Mouse (Mus musculus) liver, adult 2 months (tissue): ENCODE data around the gene Npr3. TPM values are rescaled to one million over a fixed set of nuclear protein-coding genes. Genes with fewer than 3 reads are reported as not detected.

Experiments used
- DNase-seq: peaks from one replicate; pipeline ENCODE4 v3.0.0-alpha.2; 2011; ENCODE audit warnings: low read depth, low spot score; ENCODE audit errors: extremely low read depth
- H3K27ac ChIP-seq: fragments of 200-500 bp; replicated peaks from 2 replicates; pipeline ENCODE4 v1.5.1; 2012; ENCODE audit warnings: low read depth, mild to moderate bottlenecking, control low read depth, inconsistent platforms, low read length; ENCODE audit not compliant: insufficient read depth
- H3K27me3 ChIP-seq: fragments of 200-500 bp; 2 replicates; pipeline ENCODE4 v1.6.1; 2012; ENCODE audit warnings: mild to moderate bottlenecking, moderate library complexity, low read length, inconsistent platforms; ENCODE audit not compliant: control insufficient read depth, insufficient read depth
- H3K36me3 ChIP-seq: fragments of 200-500 bp; 2 replicates; pipeline ENCODE4 v1.6.1; 2012; ENCODE audit warnings: low read length, inconsistent platforms; ENCODE audit not compliant: control insufficient read depth, insufficient read depth
- H3K4me1 ChIP-seq: fragments of 200-500 bp; 2 replicates; pipeline ENCODE4 v1.6.1; 2011; ENCODE audit warnings: low read length; ENCODE audit not compliant: control insufficient read depth, insufficient read depth
- H3K4me3 ChIP-seq: fragments of 200-500 bp; 2 replicates; pipeline ENCODE4 v1.5.1; 2011; ENCODE audit warnings: low read depth, mild to moderate bottlenecking, control low read depth, low read length, moderate library complexity; ENCODE audit not compliant: insufficient read depth
- H3K79me2 ChIP-seq: fragments of 200-500 bp; 2 replicates; pipeline ENCODE4 v1.6.1; 2012; ENCODE audit warnings: inconsistent platforms, mild to moderate bottlenecking, low read length, moderate library complexity; ENCODE audit not compliant: control insufficient read depth, insufficient read depth
- H3K9ac ChIP-seq: fragments of 200-500 bp; 2 replicates; pipeline ENCODE4 v1.6.1; 2012; ENCODE audit warnings: low read depth, mild to moderate bottlenecking, control low read depth, inconsistent platforms, low read length
- CTCF ChIP-seq: fragments of 200-500 bp; IDR thresholded peaks from 2 replicates; pipeline ENCODE4 v1.5.1; 2011; ENCODE audit warnings: low read depth, low read length, control low read depth
- POLR2A ChIP-seq: fragments of 200-500 bp; IDR thresholded peaks from 2 replicates; pipeline ENCODE4 v1.6.1; 2011; ENCODE audit warnings: low read length, control low read depth; ENCODE audit not compliant: insufficient read depth; ENCODE audit errors: extremely low read depth
- WGBS: fragments of 180-500 bp; shearing (Covaris S2); methylation state at CpG from one replicate; pipeline ENCODE4 v1.1.7; 2018; 5-methylcytosine and 5-hydroxymethylcytosine counted together
- polyA plus RNA-seq: library from polyadenylated mRNA; depleted of rRNA; stranded (reverse); fragments of >200 nt; gene quantifications from 2 replicates; pipeline ENCODE4 v1.2.3, GENCODE M21; 2012
- total RNA-seq: library from RNA; depleted of rRNA; stranded (reverse); fragments of >200 nt; gene quantifications from 2 replicates; pipeline ENCODE4 v1.2.3, GENCODE M21; 2014

Gene Npr3
- total and polyA plus RNA-seq, 2 experiments: 0.73 to 2.3 TPM

DNA sequence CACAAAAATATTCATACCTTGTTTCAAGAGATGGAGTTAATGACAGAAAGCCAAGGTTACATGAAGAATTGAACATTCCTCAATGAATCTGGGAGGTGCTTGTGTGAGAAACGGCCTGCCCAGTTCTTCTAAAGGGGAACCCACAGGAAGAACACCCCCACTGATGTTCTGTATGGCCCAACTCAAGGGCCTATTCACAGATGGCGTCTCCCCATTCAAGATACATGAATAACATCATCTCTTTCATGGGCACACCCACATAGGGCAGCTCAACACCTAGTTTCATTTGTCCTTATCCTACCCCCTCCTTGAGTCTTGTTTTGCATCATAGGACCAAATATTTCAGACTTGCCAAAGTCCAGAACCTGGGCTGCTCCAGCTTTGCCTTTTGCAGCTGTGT, 46.8 kb downstream of the Npr3 start:
- 83% methylated on average over 2 of the region's 2 CpGs for WGBS
- no peak overlapping the region for H3K9ac ChIP-seq
- H3K36me3 ChIP-seq: no peaks in the 10 kb centered on the region
- H3K79me2 ChIP-seq: no peaks in the 10 kb centered on the region
- TF ChIP-seq POLR2A (no peak), CTCF (no peak)
- no peak for DNase-seq
- H3K27me3 ChIP-seq: no peaks in the 10 kb centered on the region
- H3K27ac ChIP-seq: no peak overlapping the region
- H3K4me3 ChIP-seq: no peak overlapping the region
- no peaks in the 10 kb centered on the region for H3K4me1 ChIP-seq

DNA sequence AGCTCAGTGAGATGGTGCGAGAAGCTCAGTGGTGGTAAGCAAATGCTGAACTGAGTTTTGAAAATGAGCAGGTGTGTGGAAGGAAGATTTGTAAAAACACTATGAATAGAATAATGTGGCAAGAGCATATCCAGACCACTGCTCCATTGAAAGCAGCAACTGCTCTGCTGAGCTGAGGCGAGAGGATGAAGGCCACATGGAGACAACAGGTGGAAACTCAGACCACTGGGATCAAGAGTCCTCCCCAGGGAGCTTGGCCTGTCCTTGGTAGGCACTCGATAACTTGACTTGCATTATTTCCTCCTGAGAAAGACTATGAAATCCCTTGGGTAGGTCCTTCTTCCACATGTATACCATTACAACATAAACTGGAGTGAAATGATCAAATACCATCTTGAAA, 47.3 kb downstream of the Npr3 start:
- TF ChIP-seq POLR2A (no peak), CTCF (no peak)
- H3K9ac ChIP-seq: no peak overlapping the region
- H3K4me3 ChIP-seq: no peak overlapping the region
- no peak for DNase-seq
- H3K4me1 ChIP-seq: no peaks in the 10 kb centered on the region
- 96% methylated on average over 3 of the region's 3 CpGs for WGBS
- H3K27ac ChIP-seq: no peak overlapping the region
- no peaks in the 10 kb centered on the region for H3K27me3 ChIP-seq
- no peaks in the 10 kb centered on the region for H3K36me3 ChIP-seq
- no peaks in the 10 kb centered on the region for H3K79me2 ChIP-seq

DNA sequence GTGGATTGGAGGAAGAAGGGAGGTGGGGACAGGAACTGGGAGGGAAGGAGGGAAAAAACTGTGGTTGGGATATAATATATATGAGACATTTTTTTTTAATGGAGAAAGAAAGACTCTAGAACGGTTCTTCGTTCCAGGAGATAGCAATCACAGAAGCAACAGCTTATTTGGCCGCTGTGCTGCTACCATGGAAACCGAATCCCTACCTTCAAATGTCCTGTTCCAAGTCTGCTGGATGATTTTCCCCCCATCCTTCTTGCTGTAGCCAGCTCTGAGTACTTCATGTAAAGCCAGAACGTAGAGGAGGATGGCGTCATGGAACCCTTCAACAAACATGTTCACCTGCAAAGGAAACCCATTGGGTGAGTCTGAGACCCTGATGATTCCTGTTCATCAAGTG, 48.7 kb downstream of the Npr3 start:
- Histone ChIP-seq H3K4me1 (no peaks in the 10 kb centered on the region), H3K4me3 (no peak overlapping the region), H3K79me2 (no peaks in the 10 kb centered on the region), H3K27ac (no peak overlapping the region), H3K9ac (no peak overlapping the region), H3K27me3 (no peaks in the 10 kb centered on the region), H3K36me3 (no peaks in the 10 kb centered on the region)
- WGBS: 92% methylated on average over 6 of the region's 6 CpGs
- TF ChIP-seq CTCF (no peak), POLR2A (no peak)
- DNase-seq: no peak

DNA sequence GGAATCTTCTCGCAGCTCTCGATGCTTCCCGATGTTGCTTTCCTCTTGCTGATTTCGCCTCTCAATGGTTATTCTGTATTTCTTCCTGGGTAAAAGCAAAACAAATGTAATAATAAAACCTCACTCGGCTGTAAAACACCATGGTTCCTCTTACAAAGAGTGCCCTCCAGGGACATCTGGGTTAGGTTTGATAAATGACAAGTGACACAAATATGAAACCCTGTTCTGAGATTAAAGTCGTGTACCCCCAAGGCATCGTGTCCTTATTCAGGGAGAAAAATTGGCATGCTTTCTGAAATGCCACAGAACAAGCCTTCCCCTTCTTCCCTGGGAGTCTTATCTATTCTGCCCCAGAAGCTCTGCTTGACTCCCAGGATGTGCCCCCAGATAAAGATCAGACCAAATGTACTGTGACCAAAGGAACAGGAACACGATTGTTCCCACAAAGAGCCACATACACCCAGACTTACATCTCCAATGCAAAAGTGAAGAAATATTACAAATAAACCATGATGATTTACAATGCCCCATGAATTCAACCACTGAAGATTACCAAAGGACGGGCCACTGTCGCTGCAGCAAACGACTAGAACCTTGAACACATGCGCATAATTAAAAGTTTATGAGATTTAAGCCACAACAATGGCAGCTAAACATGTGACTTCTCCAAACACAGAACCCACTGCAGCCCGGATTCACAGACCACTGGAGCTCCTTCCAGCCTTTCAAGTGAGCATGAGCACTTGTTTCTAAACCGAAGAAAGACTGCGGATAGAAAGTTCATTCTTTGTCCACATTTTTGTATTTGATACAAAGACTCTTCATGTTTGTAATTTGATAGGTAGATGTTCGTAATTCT, 61.7 kb downstream of the Npr3 start:
- Histone ChIP-seq H3K27ac (no peak overlapping the region), H3K27me3 (no peaks in the 10 kb centered on the region), H3K9ac (no peak overlapping the region), H3K36me3 (no peaks in the 10 kb centered on the region), H3K4me3 (no peak overlapping the region), H3K4me1 (no peaks in the 10 kb centered on the region), H3K79me2 (no peaks in the 10 kb centered on the region)
- DNase-seq: no peak
- 86% methylated on average over 16 of the region's 16 CpGs for WGBS
- TF ChIP-seq POLR2A: no peak
- TF ChIP-seq CTCF: no peak

DNA sequence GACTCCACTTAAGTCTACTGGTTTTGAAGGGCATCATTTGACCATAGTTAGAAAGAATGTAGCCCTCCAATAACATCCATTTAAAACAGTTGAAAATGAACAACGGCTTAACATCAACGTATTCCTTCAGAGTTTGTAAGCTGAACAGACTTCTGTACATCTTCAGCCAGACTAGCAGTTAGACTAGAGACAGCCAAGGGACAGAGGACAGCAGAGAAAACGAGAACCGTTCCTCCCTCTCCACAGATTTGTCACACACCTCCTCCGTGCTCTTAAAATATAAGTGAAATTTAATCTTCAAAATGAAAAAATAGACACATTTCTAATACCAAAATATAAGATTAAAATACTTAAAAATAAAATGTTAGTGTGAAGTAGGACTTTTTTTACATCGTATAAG, 63.0 kb downstream of the Npr3 start:
- Histone ChIP-seq H3K36me3 (no peaks in the 10 kb centered on the region), H3K27ac (no peak overlapping the region), H3K4me1 (no peaks in the 10 kb centered on the region), H3K79me2 (no peaks in the 10 kb centered on the region), H3K4me3 (no peak overlapping the region), H3K9ac (no peak overlapping the region), H3K27me3 (no peaks in the 10 kb centered on the region)
- 90% methylated on average over 6 of the region's 6 CpGs for WGBS
- TF ChIP-seq POLR2A (no peak), CTCF (no peak)
- DNase-seq: no peak

DNA sequence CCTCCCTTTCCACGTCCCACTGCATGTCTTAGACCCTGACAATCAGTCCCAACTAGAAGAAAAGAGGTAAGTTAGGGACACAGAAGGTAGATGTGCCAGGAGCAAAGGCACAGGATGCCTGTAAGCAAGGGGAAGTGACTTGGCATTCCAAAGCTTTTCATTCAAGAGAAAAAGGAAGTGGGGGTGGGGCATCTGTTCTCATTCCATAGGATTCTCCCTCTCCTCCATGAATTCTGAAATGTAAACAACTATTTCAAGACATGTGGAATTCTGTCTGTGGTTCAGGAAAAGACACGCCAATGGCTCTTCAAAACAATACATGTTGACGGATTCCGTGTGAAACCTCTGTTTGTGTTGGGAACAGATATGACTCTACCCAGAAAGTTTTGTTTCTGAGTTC, 65.3 kb downstream of the Npr3 start:
- DNase-seq: no peak
- Histone ChIP-seq H3K27ac (no peak overlapping the region), H3K79me2 (no peaks in the 10 kb centered on the region), H3K36me3 (no peaks in the 10 kb centered on the region), H3K27me3 (no peaks in the 10 kb centered on the region), H3K4me1 (no peaks in the 10 kb centered on the region), H3K9ac (no peak overlapping the region), H3K4me3 (no peak overlapping the region)
- TF ChIP-seq POLR2A (no peak), CTCF (no peak)
- 79% methylated on average over 4 of the region's 4 CpGs for WGBS
